Mouse (Mus musculus): ENCODE results near the gene Lhpp. TPM values are rescaled to one million over a fixed set of nuclear protein-coding genes. Genes with fewer than 3 reads are reported as not detected.
A peak's percentile ranks its signal among the peaks of the same experiment; 100 is the strongest.

Gene Lhpp
- polyA plus RNA-seq, 1 experiment from 2014 or later, result 22.5 TPM

DNA sequence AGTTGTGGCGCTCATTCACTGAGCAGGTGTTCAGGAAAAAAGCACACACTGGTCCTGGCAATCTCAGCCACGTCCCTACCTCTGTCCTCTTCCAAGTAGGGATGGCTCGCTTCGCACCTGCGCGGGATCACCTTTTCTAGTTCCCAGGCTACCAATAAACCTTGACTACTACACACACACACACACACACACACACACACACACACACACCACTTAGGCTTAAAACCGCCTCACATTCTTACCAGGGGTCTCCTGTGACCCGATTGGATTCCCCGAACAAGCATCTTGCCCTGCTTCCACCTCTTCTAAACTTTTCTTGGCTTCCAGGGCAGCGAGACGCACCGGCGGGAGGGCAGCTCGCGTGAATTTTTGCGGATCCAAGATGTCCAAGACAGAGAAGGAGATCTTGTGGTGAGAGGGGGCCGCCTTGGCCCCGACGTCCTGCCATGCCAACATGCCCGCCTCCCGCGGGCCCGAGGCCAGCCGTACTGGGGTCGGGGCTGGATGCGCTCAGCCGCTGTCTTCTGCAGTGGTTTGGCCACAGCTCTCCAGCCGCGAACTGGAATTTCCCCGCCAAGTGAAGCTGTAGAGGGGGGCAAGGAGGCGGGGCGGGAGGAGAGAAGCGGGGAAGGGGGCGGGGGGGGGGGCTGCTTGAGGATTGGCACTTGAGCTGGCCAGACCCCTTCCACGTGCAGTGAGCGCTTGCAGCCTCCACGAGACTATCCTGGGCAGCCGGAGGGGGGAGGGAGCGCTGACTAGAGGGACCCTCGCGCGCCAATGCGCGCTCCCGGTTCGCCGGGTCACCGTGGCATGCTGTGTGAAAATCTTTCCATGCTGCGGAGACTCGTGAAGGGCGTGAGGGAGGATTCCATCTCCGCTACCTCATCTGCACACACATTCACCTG lies 11.1 kb upstream of the Lhpp start, which contains the start of gene Nkx1-2:
Gene Nkx1-2, minus strand, starts transcription at position 567 of the 905 bp plus-strand sequence.
- peak within 1 kb of the TSS; percentile 49 for H3K9ac ChIP-seq (replicated peaks)

DNA sequence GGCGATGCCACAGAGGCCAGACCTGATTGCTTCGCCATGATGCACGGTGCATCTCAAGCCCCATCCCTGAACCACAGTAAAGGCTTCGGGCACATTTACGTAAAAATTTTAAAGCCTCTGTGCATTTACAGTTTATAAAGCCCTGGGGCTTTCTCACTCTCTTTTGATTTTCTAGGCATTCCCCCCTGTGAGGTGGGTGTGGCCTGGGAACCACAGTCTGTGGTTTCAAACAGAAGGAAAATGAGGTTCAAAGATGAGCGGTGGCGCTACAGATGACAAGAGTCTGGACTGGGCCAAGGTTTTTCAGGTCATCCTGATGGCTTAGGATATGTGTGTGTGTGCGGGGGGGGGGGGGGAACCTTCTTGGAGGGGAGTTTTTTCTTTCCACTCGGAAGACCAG lies 10.4 kb upstream of the Lhpp start:
- peak overlapping the region; percentile 92 for H3K4me2 ChIP-seq
- no peak overlapping the region for H3K27ac ChIP-seq
- WGBS, result 2% methylated on average over 9 of the region's 9 CpGs
- H3K9me3 ChIP-seq, result no peaks in the 10 kb centered on the region
- ATAC-seq (ENCODE audit: insufficient number of reproducible peaks, insufficient read depth, low FRiP score, low TSS enrichment, low read depth), result no peak
- peak overlapping the region; percentile 43 for H3K4me3 ChIP-seq (replicated peaks)
- H3K4me1 ChIP-seq (replicated peaks), result peaks cover 40% of the 10 kb centered on the region
- H3K27me3 ChIP-seq, result peaks cover 86% of the 10 kb centered on the region
- H3K36me3 ChIP-seq, result no peaks in the 10 kb centered on the region
- H3K9ac ChIP-seq (replicated peaks), result peak overlapping the region; percentile 49

More for the DNA sequence above, 11.1 kb upstream of the Lhpp start, which contains the start of gene Nkx1-2:
- peak within 1 kb of the TSS; percentile 43 for H3K4me3 ChIP-seq (replicated peaks)
- ATAC-seq (ENCODE audit: insufficient number of reproducible peaks, insufficient read depth, low FRiP score, low TSS enrichment, low read depth), result peak; percentile 57; the same call in 1 of the 2 replicates
- H3K36me3 ChIP-seq, result no peaks in the 10 kb centered on the region
- peaks cover 40% of the 10 kb centered on the region for H3K4me1 ChIP-seq (replicated peaks)
- peaks cover 89% of the 10 kb centered on the region for H3K27me3 ChIP-seq
- H3K27ac ChIP-seq, result no peak within 1 kb of the TSS
- peak within 1 kb of the TSS; percentile 92 for H3K4me2 ChIP-seq
- no peaks in the 10 kb centered on the region for H3K9me3 ChIP-seq
- WGBS, result under 1% methylated on average over 49 of the region's 52 CpGs

DNA sequence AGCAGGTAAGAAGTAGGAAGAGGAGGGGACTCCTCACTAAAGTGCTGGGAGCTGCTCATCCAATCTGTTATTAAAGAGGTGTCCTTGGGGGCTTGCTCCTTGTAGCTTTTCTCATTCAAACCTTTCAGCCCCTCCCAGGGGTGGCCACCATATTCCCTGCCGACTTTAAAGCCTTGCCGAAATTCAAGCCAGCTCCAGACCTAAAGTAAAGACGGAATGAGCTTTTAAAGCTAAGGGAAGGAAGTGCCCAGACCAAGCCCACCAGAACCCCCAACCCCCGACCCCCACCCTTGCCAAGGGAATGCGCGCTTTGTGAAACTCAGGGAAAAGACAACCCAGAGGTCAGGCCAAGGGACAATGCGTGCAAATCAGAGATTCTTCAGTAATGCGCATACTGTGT lies 9.5 kb upstream of the Lhpp start:
- Histone ChIP-seq H3K4me1 (replicated peaks) (peaks cover 40% of the 10 kb centered on the region), H3K36me3 (no peaks in the 10 kb centered on the region), H3K9me3 (no peaks in the 10 kb centered on the region), H3K27me3 (peaks cover 84% of the 10 kb centered on the region), H3K9ac (replicated peaks) (no peak overlapping the region), H3K27ac (no peak overlapping the region), H3K4me3 (replicated peaks) (no peak overlapping the region), H3K4me2 (no peak overlapping the region)
- 18% methylated on average over 8 of the region's 8 CpGs for WGBS
- no peak for ATAC-seq (ENCODE audit: insufficient number of reproducible peaks, insufficient read depth, low FRiP score, low TSS enrichment, low read depth)

DNA sequence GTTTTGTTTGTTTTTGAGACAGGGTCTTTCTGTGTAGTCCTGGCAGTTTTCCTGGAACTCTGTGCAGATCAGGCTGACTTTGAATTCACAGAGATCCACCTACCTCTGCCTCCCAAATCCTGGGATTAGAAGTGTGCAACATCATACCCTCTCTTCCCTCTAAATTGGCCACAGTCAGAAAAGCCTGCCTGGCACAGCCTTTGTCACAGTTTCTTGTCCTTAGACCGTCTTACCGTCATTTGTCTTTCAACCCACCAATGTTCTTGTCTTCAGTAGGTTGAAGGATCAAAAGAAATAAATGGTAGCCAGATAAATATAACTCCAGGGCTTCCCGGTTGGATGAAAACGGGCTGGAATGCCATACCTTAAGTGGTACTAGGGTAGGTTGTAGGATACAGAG lies 5.7 kb upstream of the Lhpp start:
- Histone ChIP-seq H3K4me3 (replicated peaks) (no peak overlapping the region), H3K9me3 (no peaks in the 10 kb centered on the region), H3K4me1 (replicated peaks) (peaks cover 14% of the 10 kb centered on the region), H3K36me3 (no peaks in the 10 kb centered on the region), H3K27ac (no peak overlapping the region), H3K9ac (replicated peaks) (no peak overlapping the region), H3K27me3 (peaks cover 50% of the 10 kb centered on the region), H3K4me2 (no peak overlapping the region)
- no peak for ATAC-seq (ENCODE audit: insufficient number of reproducible peaks, insufficient read depth, low FRiP score, low TSS enrichment, low read depth)
- 89% methylated on average over 4 of the region's 4 CpGs for WGBS

DNA sequence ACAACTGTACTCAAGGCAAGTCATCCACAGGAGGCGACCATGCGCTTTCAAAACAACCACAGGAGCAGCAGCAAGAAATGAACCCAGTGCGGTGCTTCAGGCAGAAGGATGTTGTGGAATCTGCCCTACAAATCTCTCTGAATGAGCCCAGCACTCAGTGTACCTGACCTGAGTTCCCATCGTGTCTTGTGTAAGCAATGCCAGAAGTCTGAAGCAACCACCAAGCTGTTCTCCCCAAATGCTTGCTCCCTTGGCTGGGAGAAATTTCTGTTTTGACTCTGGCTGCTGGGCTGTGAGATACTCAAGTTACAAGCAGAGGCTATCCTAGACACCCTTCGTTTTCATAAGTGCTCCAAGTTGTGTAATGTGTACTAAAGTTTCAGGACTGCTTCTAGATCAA lies 4.7 kb upstream of the Lhpp start:
- Histone ChIP-seq H3K4me1 (replicated peaks) (peaks cover 7% of the 10 kb centered on the region; the same call in 1 of the 2 replicates), H3K4me3 (replicated peaks) (no peak overlapping the region), H3K9me3 (no peaks in the 10 kb centered on the region), H3K27ac (no peak overlapping the region), H3K4me2 (no peak overlapping the region), H3K9ac (replicated peaks) (no peak overlapping the region), H3K27me3 (peaks cover 40% of the 10 kb centered on the region), H3K36me3 (no peaks in the 10 kb centered on the region)
- no peak for ATAC-seq (ENCODE audit: insufficient number of reproducible peaks, insufficient read depth, low FRiP score, low TSS enrichment, low read depth)
- 62% methylated on average over 5 of the region's 5 CpGs for WGBS

GRCm38 (mm10) chr7:132608316-132609020 lies 2.0 kb upstream of the Lhpp start:
- Histone ChIP-seq H3K4me3 (replicated peaks) (no peak overlapping the region), H3K4me2 (no peak overlapping the region), H3K9ac (replicated peaks) (no peak overlapping the region; the same call in 1 of the 2 replicates), H3K27ac (no peak overlapping the region), H3K4me1 (replicated peaks) (peaks cover 12% of the 10 kb centered on the region), H3K9me3 (no peaks in the 10 kb centered on the region), H3K27me3 (peaks cover 13% of the 10 kb centered on the region; the same call in 1 of the 2 replicates), H3K36me3 (no peaks in the 10 kb centered on the region)
- 91% methylated on average over 4 of the region's 4 CpGs for WGBS
- ATAC-seq (ENCODE audit: insufficient number of reproducible peaks, insufficient read depth, low FRiP score, low TSS enrichment, low read depth), result no peak

DNA sequence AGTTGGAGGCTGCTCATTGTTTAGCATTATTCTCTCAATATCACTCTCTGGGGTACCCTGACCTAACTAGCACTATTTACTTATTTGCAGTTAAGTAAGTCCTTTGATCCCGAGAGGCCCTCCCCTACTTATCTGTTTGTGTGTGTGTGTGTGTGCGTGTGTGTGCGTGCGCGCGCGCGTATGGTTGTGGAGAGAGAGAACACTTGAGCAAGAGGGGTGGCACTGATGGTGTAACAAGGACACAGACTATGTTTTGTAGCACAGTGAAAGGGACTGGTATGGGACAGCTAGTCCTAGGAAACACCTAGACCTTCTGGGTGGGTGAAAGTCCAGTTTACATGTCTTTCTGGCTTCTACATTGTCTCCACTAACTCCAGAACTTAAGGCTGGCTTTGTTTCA lies 1.1 kb downstream of the Lhpp start:
- Histone ChIP-seq H3K4me1 (replicated peaks) (peaks cover 30% of the 10 kb centered on the region), H3K4me3 (replicated peaks) (no peak overlapping the region), H3K27me3 (0 out of 2 replicates have a peak, but pooled peaks cover 2% of the 10 kb centered on the region), H3K4me2 (no peak overlapping the region), H3K9me3 (no peaks in the 10 kb centered on the region), H3K27ac (no peak overlapping the region), H3K9ac (replicated peaks) (no peak overlapping the region), H3K36me3 (no peaks in the 10 kb centered on the region)
- no peak for ATAC-seq (ENCODE audit: insufficient number of reproducible peaks, insufficient read depth, low FRiP score, low TSS enrichment, low read depth)
- WGBS, result 97% methylated on average over 8 of the region's 8 CpGs

DNA sequence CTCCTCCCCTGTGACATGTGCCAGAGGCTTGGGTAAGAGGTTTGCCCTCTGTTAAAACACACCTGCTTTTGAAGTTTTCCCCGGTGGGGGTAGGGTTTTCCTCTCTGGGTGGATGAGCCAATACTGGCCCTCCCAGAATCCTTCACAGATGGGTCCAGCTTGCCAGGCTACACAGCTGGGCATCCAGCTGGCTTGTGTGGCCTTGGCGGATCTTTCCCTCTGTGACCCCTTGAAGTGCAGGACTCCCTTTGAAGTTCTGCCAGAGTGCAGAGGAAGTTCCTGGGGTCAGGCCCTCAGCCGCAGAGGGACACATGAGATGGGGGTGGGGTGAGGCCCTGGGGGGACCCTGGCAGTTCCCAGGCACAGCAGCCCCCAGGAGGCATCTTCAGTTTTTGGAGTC lies 4.9 kb downstream of the Lhpp start:
- H3K4me2 ChIP-seq, result no peak overlapping the region
- no peak overlapping the region for H3K27ac ChIP-seq
- 9% methylated on average over 3 of the region's 3 CpGs for whole genome bisulfite sequencing
- no peak overlapping the region for H3K9ac ChIP-seq (replicated peaks)
- H3K36me3 ChIP-seq, result no peaks in the 10 kb centered on the region
- 0 out of 2 replicates have a peak, but pooled peaks cover 5% of the 10 kb centered on the region for H3K27me3 ChIP-seq
- no peak for ATAC-seq (ENCODE audit: insufficient number of reproducible peaks, insufficient read depth, low FRiP score, low TSS enrichment, low read depth)
- peaks cover 29% of the 10 kb centered on the region for H3K4me1 ChIP-seq (replicated peaks)
- no peaks in the 10 kb centered on the region for H3K9me3 ChIP-seq
- H3K4me3 ChIP-seq (replicated peaks), result no peak overlapping the region

DNA sequence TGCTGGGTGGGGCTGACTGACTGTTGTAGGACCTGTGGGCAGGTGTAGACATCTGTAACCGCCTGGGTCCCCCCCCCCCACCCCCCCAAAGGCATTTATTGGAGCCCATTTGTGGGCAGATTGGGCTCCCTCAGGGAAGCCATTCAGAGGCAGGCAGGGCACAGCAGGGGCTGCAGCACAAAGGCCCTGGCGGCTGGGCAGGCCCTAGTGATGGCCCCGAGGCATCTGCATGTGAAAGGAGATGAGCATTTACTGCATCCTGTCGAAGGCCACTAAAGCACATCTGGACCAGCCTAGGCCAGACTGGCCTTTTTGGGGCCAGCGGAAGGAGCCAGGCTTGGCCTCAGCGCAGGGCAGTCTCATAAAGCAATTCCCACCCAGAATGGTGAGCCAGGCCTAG lies 6.0 kb downstream of the Lhpp start:
- Histone ChIP-seq H3K36me3 (no peaks in the 10 kb centered on the region), H3K27me3 (0 out of 2 replicates have a peak, but pooled peaks cover 5% of the 10 kb centered on the region), H3K27ac (no peak overlapping the region), H3K4me3 (replicated peaks) (no peak overlapping the region), H3K4me1 (replicated peaks) (peaks cover 29% of the 10 kb centered on the region), H3K4me2 (no peak overlapping the region), H3K9ac (replicated peaks) (no peak overlapping the region), H3K9me3 (no peaks in the 10 kb centered on the region)
- WGBS, result 20% methylated on average over 6 of the region's 6 CpGs
- no peak for ATAC-seq (ENCODE audit: insufficient number of reproducible peaks, insufficient read depth, low FRiP score, low TSS enrichment, low read depth)

- H3K9me3 ChIP-seq, result no peaks in the 10 kb centered on the region
- ATAC-seq (ENCODE audit: insufficient number of reproducible peaks, insufficient read depth, low FRiP score, low TSS enrichment, low read depth), result no peak
- 85% methylated on average over 5 of the region's 5 CpGs for WGBS
- 0 out of 2 replicates have a peak, but pooled peaks cover 5% of the 10 kb centered on the region for H3K27me3 ChIP-seq
- no peak overlapping the region for H3K9ac ChIP-seq (replicated peaks)
- no peak overlapping the region for H3K4me3 ChIP-seq (replicated peaks)
- no peak overlapping the region for H3K4me2 ChIP-seq
- peaks cover 29% of the 10 kb centered on the region for H3K4me1 ChIP-seq (replicated peaks)
- no peak overlapping the region for H3K27ac ChIP-seq
- H3K36me3 ChIP-seq, result no peaks in the 10 kb centered on the region
Observed at GRCm38 (mm10) chr7:132617021-132617564, 6.7 kb downstream of the Lhpp start.

DNA sequence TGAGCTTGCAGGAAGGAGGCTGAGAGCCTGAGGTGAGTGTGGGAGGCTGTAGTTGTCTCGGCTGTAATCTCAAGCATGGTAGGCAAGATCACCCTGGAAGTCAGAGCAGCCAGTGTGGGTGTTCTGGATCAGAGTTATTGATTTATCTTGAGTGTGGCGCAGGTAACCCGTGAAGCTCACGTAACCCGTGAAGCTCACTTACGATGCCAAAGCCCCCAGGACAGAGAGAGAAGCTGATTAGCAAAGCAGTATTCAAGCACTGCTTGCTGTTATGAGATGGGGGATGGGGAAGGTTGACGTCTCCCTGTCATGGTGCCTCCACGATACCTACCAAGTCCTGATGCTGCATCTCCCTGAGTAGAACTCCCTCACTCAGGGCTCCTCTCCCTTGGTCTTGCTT lies 9.1 kb downstream of the Lhpp start:
- H3K9ac ChIP-seq (replicated peaks), result no peak overlapping the region
- H3K4me1 ChIP-seq (replicated peaks), result peaks cover 19% of the 10 kb centered on the region
- H3K4me2 ChIP-seq, result no peak overlapping the region
- no peaks in the 10 kb centered on the region for H3K36me3 ChIP-seq
- no peaks in the 10 kb centered on the region for H3K9me3 ChIP-seq
- no peak overlapping the region for H3K4me3 ChIP-seq (replicated peaks)
- WGBS, result 88% methylated on average over 8 of the region's 8 CpGs
- no peak overlapping the region for H3K27ac ChIP-seq
- no peak for ATAC-seq (ENCODE audit: insufficient number of reproducible peaks, insufficient read depth, low FRiP score, low TSS enrichment, low read depth)
- 0 out of 2 replicates have a peak, but pooled peaks cover 5% of the 10 kb centered on the region for H3K27me3 ChIP-seq

All from limb, embryonic 12.5 days (tissue).